Mouse (Mus musculus) heart, embryonic 11.5 days (tissue): ENCODE data around the gene Zic5. TPM values are rescaled to one million over a fixed set of nuclear protein-coding genes. Genes with fewer than 3 reads are reported as not detected.

Experiments used
- ATAC-seq: fragments of 200-750 bp; cut with Nextera tagmentation; replicated peaks from 2 replicates; pipeline ENCODE4 v1.8.0; 2017; ENCODE audit warnings: moderate library complexity; ENCODE audit not compliant: insufficient number of reproducible peaks, low FRiP score, low TSS enrichment
- H3K27ac ChIP-seq: fragments of 300-500 bp; sonication (generic); 2 replicates; pipeline ENCODE4 v1.5.1; 2014; ENCODE audit warnings: mild to moderate bottlenecking, low read depth, low read length
- H3K27me3 ChIP-seq: fragments of 300-500 bp; sonication (generic); 2 replicates; pipeline ENCODE4 v1.6.1; 2014; ENCODE audit warnings: mild to moderate bottlenecking, low read length, mixed read lengths; ENCODE audit not compliant: control insufficient read depth, insufficient read depth
- H3K36me3 ChIP-seq: fragments of 300-500 bp; sonication (generic); 2 replicates; pipeline ENCODE4 v1.6.1; 2014; ENCODE audit warnings: mild to moderate bottlenecking, low read length, moderate library complexity, mixed read lengths; ENCODE audit not compliant: control insufficient read depth, insufficient read depth
- H3K4me1 ChIP-seq: fragments of 300-500 bp; sonication (generic); 2 replicates; pipeline ENCODE4 v1.6.1; 2014; ENCODE audit warnings: low read length; ENCODE audit not compliant: control insufficient read depth, insufficient read depth
- H3K4me2 ChIP-seq: fragments of 300-500 bp; sonication (generic); 2 replicates; pipeline ENCODE4 v1.6.1; 2014; ENCODE audit warnings: mild to moderate bottlenecking, moderate library complexity
- H3K4me3 ChIP-seq: fragments of 300-500 bp; sonication (generic); 2 replicates; pipeline ENCODE4 v1.5.1; 2014; ENCODE audit warnings: low read depth, low read length
- H3K9ac ChIP-seq: fragments of 300-500 bp; sonication (generic); 2 replicates; pipeline ENCODE4 v1.6.1; 2014; ENCODE audit warnings: mild to moderate bottlenecking, low read depth, low read length, moderate library complexity
- H3K9me3 ChIP-seq: fragments of 300-500 bp; sonication (generic); replicated peaks from 2 replicates; pipeline ENCODE4 v1.6.1; 2016; ENCODE audit warnings: low read length; ENCODE audit not compliant: control insufficient read depth
- WGBS: fragments of 180-500 bp; shearing (Covaris S2); extraction: QIAGEN DNeasy Blood & Tissue Kit; methylation state at CpG from one replicate; pipeline ENCODE4 v1.1.7; 2014; ENCODE audit not compliant: insufficient replicate concordance; 5-methylcytosine and 5-hydroxymethylcytosine counted together
- polyA plus RNA-seq: library from polyadenylated mRNA; unstranded; fragments of >200 nt; fragmentation: Nextera tagmentation; extraction: Ambion mirVana; gene quantifications from 2 replicates; pipeline ENCODE4 v1.2.1, GENCODE M21; 2014

Zic5 gene
- polyA plus RNA-seq, 1 experiment from 2014 or later: 0.16 TPM

DNA sequence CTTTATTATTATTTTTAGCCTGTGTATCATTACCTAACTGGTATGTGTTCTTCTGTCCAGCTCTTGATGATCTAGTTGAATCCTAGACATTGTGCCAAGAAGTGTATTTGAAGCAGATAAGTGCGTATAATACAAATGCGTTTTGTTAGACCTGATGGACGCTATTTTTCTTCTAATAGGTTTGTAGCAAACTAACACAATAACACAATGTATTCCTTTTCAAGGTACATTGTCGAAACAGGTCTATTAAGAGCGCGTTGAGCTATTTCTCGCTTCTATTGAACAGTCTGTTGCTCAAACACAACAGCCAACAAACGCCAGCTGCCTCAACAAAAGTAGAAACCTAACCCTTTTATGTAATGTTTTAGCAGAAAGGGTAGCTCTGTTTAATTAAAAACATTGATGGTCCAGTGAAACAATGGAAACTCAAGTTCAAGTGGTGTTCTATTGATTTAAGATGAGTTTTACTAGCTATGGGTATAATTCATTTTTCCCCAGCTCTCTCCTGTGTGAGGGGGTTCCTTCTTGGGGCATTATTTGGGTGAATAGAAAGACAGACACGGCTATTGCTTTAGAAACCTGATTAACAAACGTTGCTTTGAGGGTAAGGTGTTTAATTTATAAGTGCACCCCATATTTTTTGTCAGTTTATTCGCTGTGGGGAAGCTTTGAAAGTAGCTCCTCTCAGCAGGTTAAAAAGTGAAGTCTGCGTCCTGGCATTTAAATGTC, 24.4 kb upstream of the Zic5 start:
- ATAC-seq: no peak
- Histone ChIP-seq H3K4me2 (peak overlapping the region; percentile 61; the same call in 1 of the 2 replicates), H3K4me1 (peaks cover 4% of the 10 kb centered on the region; the same call in 1 of the 2 replicates), H3K9ac (no peak overlapping the region), H3K9me3 (peaks cover 2% of the 10 kb centered on the region; the same call in 1 of the 2 replicates), H3K27me3 (peaks cover 50% of the 10 kb centered on the region), H3K4me3 (peak overlapping the region; percentile 37), H3K27ac (no peak overlapping the region), H3K36me3 (no peaks in the 10 kb centered on the region)
- WGBS: 6% methylated on average over 12 of the region's 12 CpGs

DNA sequence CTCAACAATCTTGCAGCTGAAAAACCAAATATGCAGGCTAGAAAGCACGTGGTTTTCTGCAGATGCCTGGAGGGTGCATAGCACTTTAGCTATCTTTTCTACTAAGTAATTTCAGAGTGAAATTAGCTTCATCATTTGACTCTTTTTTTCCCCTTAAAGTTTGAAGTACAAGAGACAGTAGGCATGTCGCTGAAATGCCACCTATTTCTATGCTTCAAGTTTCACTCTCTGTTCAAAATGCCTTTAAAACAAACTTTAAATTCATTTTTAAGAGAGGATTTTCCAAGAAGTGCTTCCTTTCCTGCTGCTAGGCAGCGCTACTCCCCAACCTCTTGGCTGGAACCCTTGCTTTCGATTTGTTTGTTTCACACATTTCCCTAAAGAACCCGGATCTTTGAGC, 23.6 kb upstream of the Zic5 start:
- ATAC-seq: no peak
- H3K27ac ChIP-seq: no peak overlapping the region
- no peak overlapping the region for H3K4me2 ChIP-seq
- no peak overlapping the region for H3K4me3 ChIP-seq
- no peak overlapping the region for H3K9ac ChIP-seq
- H3K4me1 ChIP-seq: peaks cover 4% of the 10 kb centered on the region; the same call in 1 of the 2 replicates
- WGBS: 3% methylated on average over 5 of the region's 5 CpGs
- peaks cover 2% of the 10 kb centered on the region; the same call in 1 of the 2 replicates for H3K9me3 ChIP-seq
- H3K36me3 ChIP-seq: no peaks in the 10 kb centered on the region
- H3K27me3 ChIP-seq: peaks cover 59% of the 10 kb centered on the region

DNA sequence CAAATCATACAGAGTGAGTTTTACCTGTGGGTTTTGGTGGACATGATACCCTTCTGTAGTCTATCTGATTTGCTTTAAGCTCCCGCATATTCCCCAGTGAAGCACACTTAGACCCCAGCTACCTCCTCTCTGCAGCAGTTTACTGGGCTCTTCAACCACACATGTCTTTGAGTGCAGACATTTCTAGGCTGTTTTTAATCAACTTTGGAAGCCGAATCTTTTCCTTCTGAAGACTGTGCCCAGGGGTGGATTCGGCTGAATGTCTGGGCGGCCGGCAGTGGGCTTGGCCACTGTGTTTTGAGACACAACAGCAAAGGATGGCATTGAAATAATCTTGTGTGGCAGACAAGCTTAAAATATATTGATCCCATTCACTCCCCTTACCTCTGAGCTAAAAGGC, 21.9 kb upstream of the Zic5 start:
- 7% methylated on average over 5 of the region's 5 CpGs for WGBS
- Histone ChIP-seq H3K27ac (no peak overlapping the region), H3K4me2 (no peak overlapping the region), H3K4me1 (peaks cover 4% of the 10 kb centered on the region; the same call in 1 of the 2 replicates), H3K9me3 (no peaks in the 10 kb centered on the region), H3K4me3 (no peak overlapping the region), H3K27me3 (peaks cover 75% of the 10 kb centered on the region), H3K36me3 (no peaks in the 10 kb centered on the region), H3K9ac (no peak overlapping the region)
- no peak for ATAC-seq

DNA sequence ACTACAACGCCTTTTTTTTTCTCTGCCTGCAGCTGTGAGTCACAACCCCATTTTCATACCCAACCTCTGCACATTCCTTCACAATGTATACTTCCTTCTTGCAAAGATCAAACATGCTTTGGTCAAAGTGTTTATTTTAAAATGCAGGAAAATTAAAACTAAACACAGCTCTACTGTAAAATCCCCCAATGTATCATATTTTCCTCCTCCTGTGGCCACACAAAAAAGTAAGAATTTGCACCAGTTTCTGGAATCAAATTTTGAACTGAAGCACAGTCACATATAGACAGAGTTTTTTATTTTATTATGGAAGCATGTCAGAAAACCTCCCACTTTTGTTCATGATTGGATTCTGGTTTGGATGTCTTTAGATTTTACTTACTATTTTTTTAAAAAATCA, 21.1 kb upstream of the Zic5 start:
- WGBS: 34% methylated on average over 1 of the region's 1 CpGs
- no peak for ATAC-seq
- no peak overlapping the region for H3K4me3 ChIP-seq
- H3K27ac ChIP-seq: no peak overlapping the region
- peaks cover 81% of the 10 kb centered on the region for H3K27me3 ChIP-seq
- H3K9ac ChIP-seq: no peak overlapping the region
- H3K4me1 ChIP-seq: peaks cover 4% of the 10 kb centered on the region; the same call in 1 of the 2 replicates
- H3K4me2 ChIP-seq: no peak overlapping the region
- H3K9me3 ChIP-seq: no peaks in the 10 kb centered on the region
- no peaks in the 10 kb centered on the region for H3K36me3 ChIP-seq

DNA sequence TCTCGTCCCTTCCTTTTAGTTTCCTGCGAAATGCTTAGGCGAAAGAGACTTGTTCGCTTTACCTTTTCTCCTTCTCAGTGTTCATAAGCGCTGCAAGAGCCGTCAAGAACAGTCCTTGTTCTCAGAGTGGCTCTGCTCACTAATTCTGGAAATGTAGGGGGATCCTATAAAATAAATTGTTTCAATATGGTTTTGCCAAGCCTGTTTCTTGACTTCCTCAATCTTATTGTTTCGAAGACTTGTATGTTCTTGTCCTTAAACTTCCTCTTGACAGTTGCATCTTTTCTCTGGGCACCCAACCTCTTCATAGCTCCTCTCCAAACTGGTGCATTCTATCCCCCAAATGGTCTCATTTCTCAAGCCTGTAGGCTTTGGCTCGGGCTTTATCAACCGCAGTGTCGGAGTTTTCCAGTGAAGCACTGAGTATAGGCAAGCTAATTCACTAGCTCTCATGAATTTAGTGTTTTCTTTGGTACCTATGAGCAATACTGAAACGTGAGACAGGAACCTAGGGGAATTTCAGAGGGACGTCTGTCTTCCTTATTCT, 20.2 kb upstream of the Zic5 start:
- Histone ChIP-seq H3K9me3 (no peaks in the 10 kb centered on the region), H3K4me2 (no peak overlapping the region), H3K4me1 (peaks cover 2% of the 10 kb centered on the region; the same call in 1 of the 2 replicates), H3K9ac (no peak overlapping the region), H3K27me3 (peaks cover 81% of the 10 kb centered on the region), H3K4me3 (no peak overlapping the region), H3K36me3 (no peaks in the 10 kb centered on the region), H3K27ac (no peak overlapping the region)
- 3% methylated on average over 12 of the region's 12 CpGs for WGBS
- no peak for ATAC-seq

DNA sequence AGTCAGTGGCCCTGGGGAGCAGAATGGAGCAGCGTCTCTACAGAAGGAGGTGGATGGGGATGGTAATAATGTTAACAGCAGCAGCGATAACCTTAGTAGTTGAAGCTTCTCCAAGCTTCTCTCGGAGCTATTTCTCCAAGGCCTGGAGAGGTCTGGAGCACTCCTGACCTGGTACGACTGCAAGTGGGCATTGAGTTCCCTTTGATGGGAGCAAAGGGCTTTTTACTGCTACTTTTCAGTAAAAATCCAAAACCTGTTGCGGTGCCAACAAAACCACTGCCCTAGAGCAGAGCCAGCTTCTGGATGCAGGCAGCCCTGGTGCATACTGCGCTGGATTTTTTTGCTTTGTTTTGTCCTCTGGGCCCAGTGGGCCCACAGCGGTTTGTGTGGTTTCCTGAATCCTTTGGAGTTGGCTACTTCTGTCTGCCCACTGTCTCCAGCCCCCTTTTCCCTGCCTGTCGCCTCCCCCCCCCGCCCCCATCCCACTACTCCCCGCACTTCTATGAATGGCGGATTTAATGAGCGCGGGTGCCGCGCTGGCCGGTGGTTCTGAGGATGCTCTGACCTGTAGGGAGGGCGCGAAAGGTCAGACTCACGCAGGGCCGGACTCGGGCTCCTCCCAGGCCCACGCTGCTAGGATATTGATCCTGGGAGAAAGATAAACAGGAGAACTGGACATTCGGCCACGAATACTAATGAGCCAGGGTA, 19.5 kb upstream of the Zic5 start:
- H3K27me3 ChIP-seq: peaks cover 83% of the 10 kb centered on the region
- no peak overlapping the region for H3K4me2 ChIP-seq
- no peak overlapping the region for H3K9ac ChIP-seq
- ATAC-seq: no peak
- no peak overlapping the region for H3K27ac ChIP-seq
- H3K4me3 ChIP-seq: no peak overlapping the region
- H3K9me3 ChIP-seq: no peaks in the 10 kb centered on the region
- H3K4me1 ChIP-seq: no peaks in the 10 kb centered on the region
- H3K36me3 ChIP-seq: no peaks in the 10 kb centered on the region
- under 1% methylated on average over 24 of the region's 24 CpGs for WGBS

DNA sequence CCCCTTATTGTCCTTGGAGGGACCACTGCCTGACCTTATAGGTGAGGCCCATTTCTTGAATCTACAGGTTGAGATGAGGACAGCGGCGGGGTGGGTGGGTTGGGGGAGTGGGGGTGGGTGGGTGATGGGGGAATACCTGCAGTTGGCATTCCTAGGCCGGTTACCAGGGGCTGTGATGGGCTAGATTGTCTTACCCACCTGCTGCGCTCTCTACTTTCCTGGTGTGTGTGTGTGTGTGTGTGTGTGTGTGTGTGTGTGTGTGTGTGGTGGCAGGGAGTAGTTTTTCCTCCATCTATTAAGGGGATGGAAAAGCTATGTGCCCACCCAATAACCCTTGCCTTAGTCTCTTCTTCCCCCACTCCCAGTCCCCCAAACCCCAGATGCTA, 19.0 kb upstream of the Zic5 start:
- Histone ChIP-seq H3K9ac (no peak overlapping the region), H3K4me2 (no peak overlapping the region), H3K4me3 (no peak overlapping the region), H3K27me3 (peaks cover 85% of the 10 kb centered on the region), H3K27ac (no peak overlapping the region), H3K4me1 (no peaks in the 10 kb centered on the region), H3K9me3 (no peaks in the 10 kb centered on the region), H3K36me3 (no peaks in the 10 kb centered on the region)
- no peak for ATAC-seq
- 3% methylated on average over 4 of the region's 4 CpGs for WGBS

DNA sequence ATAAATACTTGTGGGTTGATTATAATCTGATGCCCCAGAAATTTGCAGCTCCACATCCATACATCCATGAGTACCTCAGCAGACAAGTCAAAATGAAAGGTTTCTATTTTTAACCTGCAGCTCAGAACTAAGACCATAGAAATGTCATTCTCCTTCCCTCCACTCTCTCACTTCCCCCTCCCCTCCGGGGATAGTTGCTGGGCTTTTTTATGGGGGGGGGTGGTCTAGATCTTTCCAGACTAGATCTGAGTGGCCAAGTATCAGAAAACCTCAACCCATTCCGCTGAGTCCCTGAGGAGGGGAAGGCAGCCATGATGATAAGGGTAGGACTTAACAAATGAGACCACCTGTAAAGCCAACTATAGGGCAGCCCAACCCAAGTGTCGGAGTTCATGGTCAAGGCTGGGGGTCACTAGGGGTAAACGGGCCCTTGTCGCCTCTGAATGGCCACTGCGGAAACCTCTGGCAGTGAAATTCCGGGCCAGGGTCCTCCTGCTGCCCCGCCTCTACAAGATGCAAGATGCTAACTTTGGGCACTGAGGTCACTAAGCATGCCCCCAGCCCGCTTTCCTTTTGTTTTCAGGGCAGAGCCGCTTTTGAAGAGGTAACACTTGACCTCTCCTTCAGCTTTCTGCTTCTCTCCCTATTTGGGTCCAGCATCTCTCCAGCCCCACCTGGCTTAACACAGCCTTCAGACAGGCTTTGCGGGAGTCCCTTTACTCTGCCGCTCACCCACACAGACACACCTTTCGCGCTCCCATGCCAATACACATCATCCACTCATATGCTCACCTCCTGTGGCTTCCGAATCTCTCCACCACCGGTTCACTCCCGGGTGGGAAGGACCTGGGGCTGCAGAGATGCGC, 18.3 kb upstream of the Zic5 start:
- Histone ChIP-seq H3K36me3 (no peaks in the 10 kb centered on the region), H3K9me3 (no peaks in the 10 kb centered on the region), H3K9ac (no peak overlapping the region), H3K4me3 (no peak overlapping the region), H3K4me1 (peaks cover 2% of the 10 kb centered on the region; the same call in 1 of the 2 replicates), H3K27me3 (peaks cover 84% of the 10 kb centered on the region), H3K27ac (no peak overlapping the region), H3K4me2 (no peak overlapping the region)
- ATAC-seq: no peak
- WGBS: 3% methylated on average over 18 of the region's 18 CpGs
